Mouse (Mus musculus) liver, embryonic 14.5 days (tissue): ENCODE data around the gene Vmn1r44. TPM values are rescaled to one million over a fixed set of nuclear protein-coding genes. Genes with fewer than 3 reads are reported as not detected.
"Not testable (repeated sequence)": the region's sequence is repeated elsewhere in the genome, so short reads cannot be mapped to it uniquely, and the experiment has no call there.

Experiments used
- ATAC-seq: fragments of 200-750 bp; cut with Nextera tagmentation; 2 replicates; pipeline ENCODE4 v1.8.0; 2017; ENCODE audit warnings: moderate number of reproducible peaks, mild to moderate bottlenecking, moderate library complexity; ENCODE audit not compliant: insufficient read depth
- DNase-seq, 3 experiments: peaks; one replicate each; pipeline ENCODE4 v3.0.0-alpha.2; 2012 to 2013; ENCODE audit warnings: low read depth in 3 of 3, low spot score in 3 of 3
- H3K27ac ChIP-seq: fragments of 300-500 bp; sonication (generic); 2 replicates; pipeline ENCODE4 v1.5.1; 2014; ENCODE audit warnings: moderate library complexity, mild to moderate bottlenecking, control low read depth, inconsistent platforms
- H3K27me3 ChIP-seq: fragments of 300-500 bp; sonication (generic); 2 replicates; pipeline ENCODE4 v1.6.1; 2014; ENCODE audit warnings: mild to moderate bottlenecking, low read length, moderate library complexity; ENCODE audit not compliant: control insufficient read depth, insufficient read depth
- H3K36me3 ChIP-seq: fragments of 300-500 bp; sonication (generic); replicated peaks from 2 replicates; pipeline ENCODE4 v1.6.1; 2014; ENCODE audit warnings: low read depth; ENCODE audit not compliant: control insufficient read depth, insufficient read depth
- H3K4me1 ChIP-seq, 2 experiments: fragments of 200-500 bp in 1 of 2; fragments of 300-500 bp in 1 of 2; sonication (generic) in 1 of 2; replicated peaks; 2 replicates each; pipeline ENCODE4 v1.6.1; 2012 to 2014; ENCODE audit warnings: antibody characterized with exemption in 1 of 2, inconsistent platforms in 1 of 2, low read length in 1 of 2; ENCODE audit not compliant: control insufficient read depth in 2 of 2, insufficient read depth in 2 of 2
- H3K4me2 ChIP-seq: fragments of 300-500 bp; sonication (generic); 2 replicates; pipeline ENCODE4 v1.6.1; 2014; ENCODE audit warnings: low read depth, mild to moderate bottlenecking, control low read depth, moderate library complexity
- H3K4me3 ChIP-seq, 2 experiments: fragments of 200-500 bp in 1 of 2; fragments of 300-500 bp in 1 of 2; sonication (generic) in 1 of 2; 2 replicates each; pipeline ENCODE4 v1.5.1; 2012 to 2014; ENCODE audit warnings: low read depth in 2 of 2, low read length in 2 of 2, mild to moderate bottlenecking in 2 of 2, control low read depth in 1 of 2, inconsistent platforms in 1 of 2, moderate library complexity in 1 of 2; ENCODE audit not compliant: insufficient read depth in 1 of 2
- H3K9ac ChIP-seq: fragments of 300-500 bp; sonication (generic); replicated peaks from 2 replicates; pipeline ENCODE4 v1.6.1; 2014; ENCODE audit warnings: mild to moderate bottlenecking, control low read depth, moderate library complexity
- H3K9me3 ChIP-seq: fragments of 300-500 bp; sonication (generic); 2 replicates; pipeline ENCODE4 v1.6.1; 2016; ENCODE audit warnings: low read length, mixed read lengths; ENCODE audit not compliant: control insufficient read depth
- CTCF ChIP-seq: IDR thresholded peaks from 2 replicates; pipeline ENCODE4 v1.5.1; 2016; ENCODE audit warnings: antibody characterized with exemption, low read depth, control low read depth
- EP300 ChIP-seq: IDR thresholded peaks from 2 replicates; pipeline ENCODE4 v1.6.1; 2016; ENCODE audit warnings: antibody characterized with exemption, low read depth
- WGBS: fragments of 180-500 bp; shearing (Covaris S2); extraction: QIAGEN DNeasy Blood & Tissue Kit; methylation state at CpG from one replicate; pipeline ENCODE4 v1.1.7; 2014; ENCODE audit not compliant: insufficient replicate concordance; 5-methylcytosine and 5-hydroxymethylcytosine counted together
- polyA plus RNA-seq, 2 experiments: library from polyadenylated mRNA; depleted of rRNA in 1 of 2; stranded (reverse) in 1 of 2; unstranded in 1 of 2; fragments of >200 nt; fragmentation: Nextera tagmentation in 1 of 2; extraction: Ambion mirVana in 1 of 2; gene quantifications; 2 replicates each; pipeline versions ENCODE4 v1.2.1 to v1.2.3; 2012 to 2014

Gene Vmn1r44
- polyA plus RNA-seq, 2 experiments = not detected

GRCm38 (mm10) chr6:89876963-89877362 is 6.5 kb upstream of the Vmn1r44 start:
- Histone ChIP-seq H3K27ac (no peak overlapping the region), H3K4me2 (no peak overlapping the region), H3K9ac (no peak overlapping the region), H3K4me1 (no peaks in the 10 kb centered on the region), H3K27me3 (no peaks in the 10 kb centered on the region), H3K4me3 (no peak overlapping the region), H3K9me3 (no peaks in the 10 kb centered on the region), H3K36me3 (no peaks in the 10 kb centered on the region)
- no peak for DNase-seq
- WGBS = 42% methylated on average over 2 of the region's 2 CpGs
- no peak for TF ChIP-seq CTCF
- TF ChIP-seq EP300 = no peak
- no peak for ATAC-seq

GRCm38 (mm10) chr6:89880867-89881266 is 2.6 kb upstream of the Vmn1r44 start:
- DNase-seq (no peak), ATAC-seq (no peak)
- no peak overlapping the region for H3K27ac ChIP-seq
- no peaks in the 10 kb centered on the region for H3K36me3 ChIP-seq
- H3K4me1 ChIP-seq = no peaks in the 10 kb centered on the region
- H3K4me2 ChIP-seq = no peak overlapping the region
- H3K27me3 ChIP-seq = no peaks in the 10 kb centered on the region
- H3K9ac ChIP-seq = no peak overlapping the region
- no peak for TF ChIP-seq EP300
- TF ChIP-seq CTCF = no peak
- H3K4me3 ChIP-seq = no peak overlapping the region
- no peaks in the 10 kb centered on the region for H3K9me3 ChIP-seq

- no peak overlapping the region for H3K4me2 ChIP-seq
- no peaks in the 10 kb centered on the region for H3K36me3 ChIP-seq
- no peak overlapping the region for H3K4me3 ChIP-seq
- no peak overlapping the region for H3K27ac ChIP-seq
- TF ChIP-seq CTCF (no peak), EP300 (no peak)
- DNase-seq (no peak), ATAC-seq (no peak)
- 22% methylated on average over 2 of the region's 2 CpGs for WGBS
- H3K9me3 ChIP-seq = no peaks in the 10 kb centered on the region
- H3K27me3 ChIP-seq = no peaks in the 10 kb centered on the region
- H3K9ac ChIP-seq = no peak overlapping the region
- no peaks in the 10 kb centered on the region for H3K4me1 ChIP-seq
These were observed 352 bp downstream of the Vmn1r44 start for GRCm38 (mm10) chr6:89883812-89884211.

GRCm38 (mm10) chr6:89940498-89940897 is 57.0 kb downstream of the Vmn1r44 start, which contains the start of gene Vmn1r45:
Vmn1r45 (minus strand) TSS chr6:89940598.
- WGBS = 72% methylated on average over 2 of the region's 2 CpGs
- not testable (repeated sequence) for H3K4me2 ChIP-seq, H3K36me3 ChIP-seq, H3K27ac ChIP-seq, H3K9ac ChIP-seq, H3K27me3 ChIP-seq, H3K9me3 ChIP-seq, DNase-seq, H3K4me1 ChIP-seq, H3K4me3 ChIP-seq, ATAC-seq

- no peak for ATAC-seq
- DNase-seq = no peak
- Histone ChIP-seq H3K36me3 (no peaks in the 10 kb centered on the region), H3K9me3 (no peaks in the 10 kb centered on the region), H3K9ac (no peak overlapping the region), H3K27me3 (no peaks in the 10 kb centered on the region), H3K4me2 (no peak overlapping the region), H3K27ac (no peak overlapping the region), H3K4me1 (no peaks in the 10 kb centered on the region), H3K4me3 (no peak overlapping the region)
- 59% methylated on average over 2 of the region's 2 CpGs for WGBS
- TF ChIP-seq CTCF (no peak), EP300 (no peak)
These were observed 57.5 kb downstream of the Vmn1r44 start for GRCm38 (mm10) chr6:89940926-89941325.

Other genes starting within 250 kb of the Vmn1r44 start
- gene Txnrd3, start 239.7 kb upstream of the Vmn1r44 start, polyA plus RNA-seq (2012; rRNA removed) = 1.7 TPM in 2 replicates
- gene Txnrd3, start 239.7 kb upstream of the Vmn1r44 start, polyA plus RNA-seq (2014; fragmentation: Nextera tagmentation; extraction: Ambion mirVana) = 2.6 and 2.9 TPM in 2 replicates
- gene Vmn1r40, start 176.1 kb upstream of the Vmn1r44 start, polyA plus RNA-seq (2012; rRNA removed) = not detected in 2 replicates
- gene Vmn1r40, start 176.1 kb upstream of the Vmn1r44 start, polyA plus RNA-seq (2014; fragmentation: Nextera tagmentation; extraction: Ambion mirVana) = not detected in 2 replicates
- gene Vmn1r41, start 142.9 kb upstream of the Vmn1r44 start, polyA plus RNA-seq (2012; rRNA removed) = not detected in 2 replicates
- not detected in 2 replicates for gene Vmn1r41, start 142.9 kb upstream of the Vmn1r44 start, polyA plus RNA-seq (2014; fragmentation: Nextera tagmentation; extraction: Ambion mirVana)
- not detected in 2 replicates for gene Vmn1r42, start 7.2 kb upstream of the Vmn1r44 start, polyA plus RNA-seq (2012; rRNA removed)
- gene Vmn1r42, start 7.2 kb upstream of the Vmn1r44 start, polyA plus RNA-seq (2014; fragmentation: Nextera tagmentation; extraction: Ambion mirVana) = not detected in 2 replicates
- gene Vmn1r43, start 7.2 kb upstream of the Vmn1r44 start, polyA plus RNA-seq (2012; rRNA removed) = not detected in 2 replicates
- not detected in 2 replicates for gene Vmn1r43, start 7.2 kb upstream of the Vmn1r44 start, polyA plus RNA-seq (2014; fragmentation: Nextera tagmentation; extraction: Ambion mirVana)
- not detected in 2 replicates for gene Vmn1r45, start 56.9 kb downstream of the Vmn1r44 start, polyA plus RNA-seq (2012; rRNA removed)
- not detected in 2 replicates for gene Vmn1r45, start 56.9 kb downstream of the Vmn1r44 start, polyA plus RNA-seq (2014; fragmentation: Nextera tagmentation; extraction: Ambion mirVana)
- not detected in 2 replicates for gene Vmn1r46, start 85.7 kb downstream of the Vmn1r44 start, polyA plus RNA-seq (2012; rRNA removed)
- not detected in 2 replicates for gene Vmn1r46, start 85.7 kb downstream of the Vmn1r44 start, polyA plus RNA-seq (2014; fragmentation: Nextera tagmentation; extraction: Ambion mirVana)
- not detected in 2 replicates for gene Vmn1r47, start 132.5 kb downstream of the Vmn1r44 start, polyA plus RNA-seq (2012; rRNA removed)
- gene Vmn1r47, start 132.5 kb downstream of the Vmn1r44 start, polyA plus RNA-seq (2014; fragmentation: Nextera tagmentation; extraction: Ambion mirVana) = not detected in 2 replicates
- not detected in 2 replicates for gene Vmn1r48, start 153.2 kb downstream of the Vmn1r44 start, polyA plus RNA-seq (2012; rRNA removed)
- gene Vmn1r48, start 153.2 kb downstream of the Vmn1r44 start, polyA plus RNA-seq (2014; fragmentation: Nextera tagmentation; extraction: Ambion mirVana) = not detected in 2 replicates
- gene Vmn1r49, start 194.8 kb downstream of the Vmn1r44 start, polyA plus RNA-seq (2012; rRNA removed) = not detected in 2 replicates
- not detected in 2 replicates for gene Vmn1r49, start 194.8 kb downstream of the Vmn1r44 start, polyA plus RNA-seq (2014; fragmentation: Nextera tagmentation; extraction: Ambion mirVana)
- not detected in 2 replicates for gene Vmn1r50, start 217.8 kb downstream of the Vmn1r44 start, polyA plus RNA-seq (2012; rRNA removed)
- gene Vmn1r50, start 217.8 kb downstream of the Vmn1r44 start, polyA plus RNA-seq (2014; fragmentation: Nextera tagmentation; extraction: Ambion mirVana) = not detected in 2 replicates
- gene Vmn1r51, start 238.9 kb downstream of the Vmn1r44 start, polyA plus RNA-seq (2012; rRNA removed) = not detected in 2 replicates
- not detected in 2 replicates for gene Vmn1r51, start 238.9 kb downstream of the Vmn1r44 start, polyA plus RNA-seq (2014; fragmentation: Nextera tagmentation; extraction: Ambion mirVana)